Mouse (Mus musculus) midbrain, postnatal 0 days (tissue): ENCODE data around the gene Zcchc18. TPM values are rescaled to one million over a fixed set of nuclear protein-coding genes. Genes with fewer than 3 reads are reported as not detected.
"Not testable (repeated sequence)": the region's sequence is repeated elsewhere in the genome, so short reads cannot be mapped to it uniquely, and the experiment has no call there.

Experiments
- ATAC-seq: fragments of 200-750 bp; cut with Nextera tagmentation; 2 replicates; pipeline ENCODE4 v1.8.0; 2017; ENCODE audit warnings: moderate number of reproducible peaks, mild to moderate bottlenecking, moderate TSS enrichment, moderate library complexity; ENCODE audit not compliant: low FRiP score
- DNase-seq: peaks from one replicate; pipeline ENCODE4 v3.0.0-alpha.2; 2015; ENCODE audit warnings: low spot score
- H3K27ac ChIP-seq: fragments of 300-500 bp; sonication (generic); 2 replicates; pipeline ENCODE4 v1.5.1; 2014; ENCODE audit warnings: low read depth, mild to moderate bottlenecking, low read length, mixed read lengths
- H3K27me3 ChIP-seq: fragments of 300-500 bp; sonication (generic); 2 replicates; pipeline ENCODE4 v1.6.1; 2014; ENCODE audit warnings: low read length, control low read depth, mixed read lengths; ENCODE audit not compliant: insufficient read depth
- H3K36me3 ChIP-seq: fragments of 300-500 bp; sonication (generic); 2 replicates; pipeline ENCODE4 v1.6.1; 2014; ENCODE audit warnings: low read length, control low read depth, mixed read lengths; ENCODE audit not compliant: insufficient read depth
- H3K4me1 ChIP-seq: fragments of 300-500 bp; sonication (generic); 2 replicates; pipeline ENCODE4 v1.6.1; 2014; ENCODE audit warnings: mild to moderate bottlenecking, control low read depth, antibody characterized with exemption, low read length, mixed read lengths; ENCODE audit not compliant: insufficient read depth
- H3K4me2 ChIP-seq: fragments of 300-500 bp; sonication (generic); 2 replicates; pipeline ENCODE4 v1.6.1; 2014; ENCODE audit warnings: low read depth, mild to moderate bottlenecking, low read length, mixed read lengths; ENCODE audit not compliant: poor library complexity, severe bottlenecking
- H3K4me3 ChIP-seq: fragments of 300-500 bp; sonication (generic); 2 replicates; pipeline ENCODE4 v1.5.1; 2014; ENCODE audit warnings: low read depth, mild to moderate bottlenecking, low read length, moderate library complexity
- H3K9ac ChIP-seq: fragments of 300-500 bp; sonication (generic); replicated peaks from 2 replicates; pipeline ENCODE4 v1.6.1; 2014; ENCODE audit warnings: mild to moderate bottlenecking, low read length, moderate library complexity, mixed read lengths; ENCODE audit not compliant: poor library complexity, severe bottlenecking
- H3K9me3 ChIP-seq: fragments of 300-500 bp; sonication (generic); 2 replicates; pipeline ENCODE4 v1.6.1; 2016; ENCODE audit warnings: low read length, control low read depth
- CTCF ChIP-seq: IDR thresholded peaks from 2 replicates; pipeline ENCODE4 v1.5.1; 2016; ENCODE audit warnings: antibody characterized with exemption, mild to moderate bottlenecking
- WGBS: fragments of 180-500 bp; shearing (Covaris S2); extraction: QIAGEN DNeasy Blood & Tissue Kit; methylation state at CpG from one replicate; pipeline ENCODE4 v1.1.7; 2014; 5-methylcytosine and 5-hydroxymethylcytosine counted together
- polyA plus RNA-seq: library from polyadenylated mRNA; unstranded; fragments of >200 nt; fragmentation: Nextera tagmentation; extraction: Ambion mirVana; gene quantifications from 2 replicates; pipeline ENCODE4 v1.2.1, GENCODE M21; 2015
- total RNA-seq: library from RNA; depleted of rRNA; stranded (reverse); fragments of >200 nt; gene quantifications from 2 replicates; pipeline ENCODE4 v1.2.3, GENCODE M21; 2014; rRNA removed

The Zcchc18 gene
- total RNA-seq (196 and 224 TPM in 2 replicates), polyA plus RNA-seq (602 and 631 TPM in 2 replicates)

- Histone ChIP-seq H3K27ac (peak within 1 kb of the TSS; percentile 91), H3K4me1 (no peaks in the 10 kb centered on the region), H3K27me3 (no peaks in the 10 kb centered on the region), H3K9ac (peak within 1 kb of the TSS; percentile 74), H3K4me2 (peak within 1 kb of the TSS; percentile 51), H3K36me3 (no peaks in the 10 kb centered on the region), H3K9me3 (no peaks in the 10 kb centered on the region), H3K4me3 (peak within 1 kb of the TSS; percentile 44)
- peak; percentile 95 for DNase-seq
- WGBS: 20% methylated on average over 26 of the region's 26 CpGs
- peak; percentile 35 for TF ChIP-seq CTCF
- ATAC-seq: peak; percentile 95
Observed at GRCm38 (mm10) chrX:136992978-136993547, at the start of gene Zcchc18. Zcchc18 (plus strand) TSS chrX:136993155.

- DNase-seq: peak; percentile 82
- not testable (repeated sequence) for H3K27me3 ChIP-seq
- WGBS: 32% methylated on average over 13 of the region's 13 CpGs
Observed at GRCm38 (mm10) chrX:136957583-136958279, 35.2 kb upstream of the Zcchc18 start.

GRCm38 (mm10) chrX:136958300-136958699 lies 34.7 kb upstream of the Zcchc18 start:
- Histone ChIP-seq H3K4me3 (peak overlapping the region; percentile 19; the same call in 1 of the 2 replicates), H3K4me2 (peak overlapping the region; percentile 20; the same call in 1 of the 2 replicates)
- H3K36me3 ChIP-seq, H3K9ac ChIP-seq, H3K27me3 ChIP-seq, DNase-seq, ATAC-seq, H3K9me3 ChIP-seq, H3K4me1 ChIP-seq, H3K27ac ChIP-seq: not testable (repeated sequence)
- WGBS: 53% methylated on average over 5 of the region's 5 CpGs

More at GRCm38 (mm10) chrX:136957583-136958279, 35.2 kb upstream of the Zcchc18 start:
- not testable (repeated sequence) for H3K36me3 ChIP-seq, H3K27ac ChIP-seq, H3K9ac ChIP-seq, H3K4me1 ChIP-seq, H3K9me3 ChIP-seq
- H3K4me2 ChIP-seq: peak overlapping the region; percentile 40
- peak overlapping the region; percentile 36 for H3K4me3 ChIP-seq
- ATAC-seq: peak; percentile 99

- H3K9ac ChIP-seq: no peak overlapping the region
- no peak overlapping the region for H3K4me3 ChIP-seq
- no peaks in the 10 kb centered on the region for H3K36me3 ChIP-seq
- no peak overlapping the region for H3K4me2 ChIP-seq
- DNase-seq (peak; percentile 17), ATAC-seq (no peak)
- no peaks in the 10 kb centered on the region for H3K27me3 ChIP-seq
- 37% methylated on average over 2 of the region's 2 CpGs for WGBS
- no peak overlapping the region for H3K27ac ChIP-seq
- H3K4me1 ChIP-seq: no peaks in the 10 kb centered on the region
- TF ChIP-seq CTCF: peak; percentile 71
- no peaks in the 10 kb centered on the region for H3K9me3 ChIP-seq
Observed at GRCm38 (mm10) chrX:136959688-136960087, 33.3 kb upstream of the Zcchc18 start.

DNA sequence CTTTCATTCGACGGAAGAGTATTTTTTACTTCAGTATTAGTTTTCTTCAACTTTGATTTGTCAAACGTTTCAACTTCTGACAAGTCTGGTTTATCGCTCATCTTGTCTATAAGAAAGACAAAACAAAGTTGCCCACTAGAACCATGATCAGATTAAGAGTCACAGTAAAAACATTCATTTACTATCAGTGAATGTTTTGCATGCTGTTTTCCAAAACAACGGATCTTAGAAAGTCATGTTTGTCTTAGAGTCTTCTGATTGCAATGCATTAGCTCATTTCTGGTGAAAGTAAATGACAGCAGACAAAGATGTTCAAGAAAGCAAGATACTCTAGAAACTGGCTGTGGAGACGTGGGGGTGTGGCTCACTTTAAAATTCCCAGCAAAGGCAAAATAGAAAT lies 17.6 kb upstream of the Zcchc18 start, which contains the start of gene Tmsb15b2:
TSS of gene Tmsb15b2 (minus strand) at position 101 of the 400 bp plus-strand sequence.
- H3K27ac ChIP-seq, H3K9ac ChIP-seq, H3K9me3 ChIP-seq, DNase-seq, H3K27me3 ChIP-seq, H3K4me1 ChIP-seq, ATAC-seq, H3K36me3 ChIP-seq: not testable (repeated sequence)
- Histone ChIP-seq H3K4me3 (peak within 1 kb of the TSS; percentile 41), H3K4me2 (peak within 1 kb of the TSS; percentile 50)
- WGBS: 87% methylated on average over 6 of the region's 6 CpGs

GRCm38 (mm10) chrX:136976424-136977084 lies 16.4 kb upstream of the Zcchc18 start, which contains the start of the genes Tmsb15l and Tmsb15b1:
Tmsb15l (minus strand) TSS chrX:136976869.
Tmsb15b1 (minus strand) TSS chrX:136976874.
- ATAC-seq (peak; percentile 100), DNase-seq (peak; percentile 88)
- Histone ChIP-seq H3K4me3 (peak within 1 kb of the TSS; percentile 41), H3K27ac (no peak within 1 kb of the TSS), H3K9me3 (no peaks in the 10 kb centered on the region), H3K4me2 (peak within 1 kb of the TSS; percentile 50), H3K27me3 (no peaks in the 10 kb centered on the region), H3K36me3 (no peaks in the 10 kb centered on the region), H3K4me1 (no peaks in the 10 kb centered on the region), H3K9ac (no peak within 1 kb of the TSS)
- no peak for TF ChIP-seq CTCF
- 34% methylated on average over 15 of the region's 15 CpGs for WGBS
